Mouse (Mus musculus): ENCODE data around the gene Zer1.

GRCm38 (mm10) chr2:30119641-30120051 is 4.7 kb downstream of the Zer1 start:
- no peak for TF ChIP-seq CTCF (IDR thresholded peaks at IDR 0.05; ENCODE audit: extremely low read depth, insufficient read length, insufficient replicate concordance, low read depth, low read length)
- TF ChIP-seq POLR2A (IDR thresholded peaks at IDR 0.05; ENCODE audit: low read depth, low read length): no peak
